Mouse (Mus musculus): Measurements from ENCODE around the gene Ap1ar. TPM values are rescaled to one million over a fixed set of nuclear protein-coding genes. Genes with fewer than 3 reads are reported as not detected.

Gene Ap1ar
- polyA plus RNA-seq, 1 experiment from 2014 or later: 97.9 TPM

DNA sequence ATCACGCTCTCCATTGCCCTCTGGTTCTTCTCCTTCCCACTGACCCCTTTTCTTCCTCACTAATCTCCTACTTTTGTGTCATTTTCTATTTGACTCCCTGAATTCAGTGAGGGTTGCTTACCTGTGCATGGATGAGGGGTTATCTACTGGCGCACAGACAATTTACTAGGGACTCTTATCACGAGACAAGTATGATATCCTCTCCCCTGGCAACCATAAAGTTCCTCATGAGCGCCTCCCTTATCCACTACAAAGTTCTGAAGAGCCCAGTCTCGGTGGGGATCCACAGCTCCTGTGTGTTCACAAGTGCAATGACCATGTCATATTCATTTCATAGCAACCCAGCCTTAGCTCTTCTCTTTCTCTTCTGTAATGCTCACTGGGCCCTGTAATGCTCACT, 12.6 kb upstream of the Ap1ar start:
- Histone ChIP-seq H3K27me3 (ENCODE audit: control insufficient read depth, insufficient read depth, low read length) (no peaks in the 10 kb centered on the region), H3K4me2 (ENCODE audit: low read depth, low read length) (no peak overlapping the region), H3K9ac (replicated peaks; ENCODE audit: low read depth, low read length) (no peak overlapping the region), H3K27ac (ENCODE audit: low read depth, low read length) (no peak overlapping the region), H3K36me3 (ENCODE audit: control insufficient read depth, insufficient read depth, low read length) (no peaks in the 10 kb centered on the region), H3K4me1 (ENCODE audit: control insufficient read depth, insufficient read depth, low read length) (no peaks in the 10 kb centered on the region), H3K4me3 (ENCODE audit: low read depth, low read length) (no peak overlapping the region), H3K9me3 (ENCODE audit: control insufficient read depth, low read length) (no peaks in the 10 kb centered on the region)
- 78% methylated on average over 5 of the region's 5 CpGs for WGBS
- no peak for ATAC-seq (ENCODE audit: low read depth)

DNA sequence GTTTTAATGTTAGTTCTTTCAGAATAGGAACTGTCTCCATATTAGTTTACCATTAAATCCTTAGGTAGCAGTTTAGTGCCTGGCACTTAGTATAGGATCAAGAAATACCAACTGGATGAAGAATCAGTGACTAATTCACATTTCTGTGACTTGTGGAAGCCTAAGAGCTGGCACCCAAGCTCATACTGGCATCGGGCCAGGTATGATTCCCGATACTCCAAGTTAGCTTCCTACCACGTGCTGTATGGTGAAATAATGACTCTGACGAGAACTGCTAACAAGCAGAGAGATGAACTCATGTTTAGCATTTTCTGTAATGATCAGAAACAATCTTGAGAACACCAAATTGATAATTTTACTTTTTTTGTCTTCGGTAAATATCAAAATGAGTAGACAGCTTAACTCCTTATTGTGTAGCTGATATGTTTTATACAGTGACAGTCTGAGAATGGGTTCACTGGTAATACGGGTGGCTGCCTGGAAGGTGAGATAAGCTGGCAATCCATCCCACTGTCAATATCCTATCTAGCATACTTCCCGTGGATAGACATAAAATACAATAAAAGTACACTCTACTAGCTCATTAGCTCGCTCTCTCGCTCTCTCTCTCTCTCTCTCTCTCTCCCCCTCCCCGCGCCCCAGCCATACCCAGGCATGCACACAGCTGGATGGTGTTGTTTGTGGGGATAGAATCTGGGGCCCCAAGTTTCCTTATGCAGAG, 10.9 kb upstream of the Ap1ar start:
- no peaks in the 10 kb centered on the region for H3K9me3 ChIP-seq (ENCODE audit: control insufficient read depth, low read length)
- H3K27ac ChIP-seq (ENCODE audit: low read depth, low read length): no peak overlapping the region
- no peak overlapping the region for H3K9ac ChIP-seq (replicated peaks; ENCODE audit: low read depth, low read length)
- 88% methylated on average over 11 of the region's 11 CpGs for WGBS
- no peak for ATAC-seq (ENCODE audit: low read depth)
- no peaks in the 10 kb centered on the region for H3K4me1 ChIP-seq (ENCODE audit: control insufficient read depth, insufficient read depth, low read length)
- H3K4me3 ChIP-seq (ENCODE audit: low read depth, low read length): no peak overlapping the region
- no peaks in the 10 kb centered on the region for H3K27me3 ChIP-seq (ENCODE audit: control insufficient read depth, insufficient read depth, low read length)
- H3K36me3 ChIP-seq (ENCODE audit: control insufficient read depth, insufficient read depth, low read length): no peaks in the 10 kb centered on the region
- no peak overlapping the region for H3K4me2 ChIP-seq (ENCODE audit: low read depth, low read length)

DNA sequence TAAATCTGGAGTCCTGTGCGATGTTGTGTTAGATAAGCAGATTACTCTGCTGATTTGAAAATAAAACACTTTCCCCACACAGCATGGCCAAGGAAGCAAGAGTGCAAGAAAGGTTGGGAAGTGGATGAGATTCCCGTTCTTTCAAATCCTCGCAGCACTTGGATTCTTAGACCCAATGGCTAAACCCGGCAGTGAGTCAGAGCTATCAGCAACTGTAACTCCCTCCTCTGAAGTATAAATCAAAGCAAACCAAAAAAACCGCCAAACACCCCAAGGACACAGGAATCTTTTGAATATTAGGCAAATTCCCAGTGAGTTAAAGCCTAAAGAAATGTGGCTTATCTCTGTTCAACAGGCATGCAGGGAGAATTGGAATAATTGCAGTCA, 6.6 kb upstream of the Ap1ar start:
- no peak overlapping the region for H3K4me2 ChIP-seq (ENCODE audit: low read depth, low read length)
- no peaks in the 10 kb centered on the region for H3K36me3 ChIP-seq (ENCODE audit: control insufficient read depth, insufficient read depth, low read length)
- H3K9ac ChIP-seq (replicated peaks; ENCODE audit: low read depth, low read length): no peak overlapping the region
- no peak for ATAC-seq (ENCODE audit: low read depth)
- no peak overlapping the region for H3K27ac ChIP-seq (ENCODE audit: low read depth, low read length)
- 94% methylated on average over 5 of the region's 5 CpGs for WGBS
- no peaks in the 10 kb centered on the region for H3K9me3 ChIP-seq (ENCODE audit: control insufficient read depth, low read length)
- no peaks in the 10 kb centered on the region for H3K4me1 ChIP-seq (ENCODE audit: control insufficient read depth, insufficient read depth, low read length)
- no peak overlapping the region for H3K4me3 ChIP-seq (ENCODE audit: low read depth, low read length)
- no peaks in the 10 kb centered on the region for H3K27me3 ChIP-seq (ENCODE audit: control insufficient read depth, insufficient read depth, low read length)

DNA sequence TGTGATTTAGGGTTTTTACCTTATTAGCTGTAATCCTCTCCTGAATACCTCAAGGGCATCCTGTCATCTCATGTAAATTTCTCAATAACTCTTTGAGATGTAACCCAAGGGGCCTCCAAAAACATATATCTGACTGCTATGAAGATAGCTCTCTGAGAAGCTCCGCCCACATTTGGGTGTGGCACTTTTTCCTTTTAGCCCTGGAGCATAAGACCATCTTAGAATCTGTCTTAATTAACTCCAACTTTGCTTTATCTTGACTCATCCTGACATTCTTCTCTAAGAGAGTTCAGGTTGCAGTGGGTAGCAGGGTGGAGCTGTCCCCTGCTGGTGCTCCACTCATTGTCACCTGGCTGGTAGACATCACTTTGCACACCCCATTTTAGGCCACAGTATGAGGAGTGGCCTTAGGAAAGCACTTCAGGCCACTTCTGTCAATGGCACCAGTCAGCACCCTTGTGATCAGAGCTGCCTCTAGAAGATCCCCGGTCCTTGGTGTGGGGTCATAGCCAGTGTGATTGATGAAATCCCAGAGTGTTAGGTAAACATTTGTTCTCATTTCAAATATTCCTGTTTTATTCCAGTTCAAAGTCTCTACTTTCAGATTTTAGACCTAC, 6.1 kb upstream of the Ap1ar start:
- Histone ChIP-seq H3K4me1 (ENCODE audit: control insufficient read depth, insufficient read depth, low read length) (no peaks in the 10 kb centered on the region), H3K27me3 (ENCODE audit: control insufficient read depth, insufficient read depth, low read length) (no peaks in the 10 kb centered on the region), H3K4me3 (ENCODE audit: low read depth, low read length) (no peak overlapping the region), H3K36me3 (ENCODE audit: control insufficient read depth, insufficient read depth, low read length) (no peaks in the 10 kb centered on the region), H3K27ac (ENCODE audit: low read depth, low read length) (no peak overlapping the region), H3K4me2 (ENCODE audit: low read depth, low read length) (no peak overlapping the region), H3K9me3 (ENCODE audit: control insufficient read depth, low read length) (no peaks in the 10 kb centered on the region), H3K9ac (replicated peaks; ENCODE audit: low read depth, low read length) (no peak overlapping the region)
- ATAC-seq (ENCODE audit: low read depth): no peak
- 90% methylated on average over 2 of the region's 2 CpGs for WGBS

DNA sequence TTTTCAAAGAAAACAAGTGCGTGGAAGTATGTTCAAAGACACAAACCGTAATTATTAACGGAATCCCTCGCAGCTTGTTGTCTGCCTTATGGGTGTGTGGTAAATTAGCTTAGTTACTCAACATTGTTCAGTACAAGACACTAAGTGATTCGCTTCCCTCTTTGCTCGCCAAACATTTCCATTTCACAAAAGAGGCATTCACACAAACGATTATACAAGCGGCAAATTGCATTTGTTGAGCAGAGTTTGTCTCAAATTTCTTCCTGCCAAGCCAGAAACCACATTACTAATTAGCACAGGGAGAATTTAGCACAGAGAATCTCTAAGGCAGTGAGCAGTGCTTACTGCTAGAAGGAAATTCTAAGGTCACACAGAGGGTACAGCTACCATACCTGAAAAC, 4.6 kb upstream of the Ap1ar start:
- H3K4me1 ChIP-seq (ENCODE audit: control insufficient read depth, insufficient read depth, low read length): peaks cover 5% of the 10 kb centered on the region; the same call in 1 of the 2 replicates
- H3K36me3 ChIP-seq (ENCODE audit: control insufficient read depth, insufficient read depth, low read length): no peaks in the 10 kb centered on the region
- H3K9ac ChIP-seq (replicated peaks; ENCODE audit: low read depth, low read length): no peak overlapping the region
- no peak overlapping the region for H3K4me3 ChIP-seq (ENCODE audit: low read depth, low read length)
- H3K27me3 ChIP-seq (ENCODE audit: control insufficient read depth, insufficient read depth, low read length): 0 out of 2 replicates have a peak, but pooled peaks cover 2% of the 10 kb centered on the region
- H3K9me3 ChIP-seq (ENCODE audit: control insufficient read depth, low read length): no peaks in the 10 kb centered on the region
- H3K27ac ChIP-seq (ENCODE audit: low read depth, low read length): no peak overlapping the region
- ATAC-seq (ENCODE audit: low read depth): no peak
- no peak overlapping the region for H3K4me2 ChIP-seq (ENCODE audit: low read depth, low read length)
- 63% methylated on average over 8 of the region's 8 CpGs for WGBS

DNA sequence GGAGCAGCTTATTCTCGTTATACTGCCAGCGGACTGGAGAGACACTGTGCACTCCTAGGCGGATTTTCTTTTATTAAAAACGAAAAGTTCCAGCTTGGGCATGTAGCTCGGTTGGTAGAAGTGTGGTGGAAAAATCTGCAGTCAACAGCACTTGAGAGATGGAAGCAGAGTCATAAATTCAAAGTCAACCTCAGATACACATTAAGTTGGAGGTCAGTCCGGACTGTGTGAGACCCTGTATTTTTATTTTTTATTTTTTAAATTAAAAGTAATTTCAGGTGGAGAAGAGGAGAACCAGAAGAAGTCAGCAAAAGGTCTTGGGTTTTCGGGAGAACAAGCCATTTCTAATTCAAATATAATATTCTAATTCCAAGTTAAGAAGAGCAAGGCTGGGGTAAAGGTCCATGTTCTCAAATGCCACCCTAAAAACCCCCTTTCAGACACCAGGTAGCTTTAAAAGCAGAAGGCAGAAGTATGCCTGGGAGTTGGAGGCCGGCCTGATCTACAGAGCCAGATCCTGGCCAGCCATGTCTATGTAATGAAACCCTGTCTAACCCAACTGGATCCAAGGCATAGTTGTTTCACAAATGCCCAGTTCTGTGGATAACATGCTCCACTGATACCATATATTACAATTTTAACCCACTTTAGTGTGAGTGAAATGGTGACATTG, 785 bp upstream of the Ap1ar start:
- no peaks in the 10 kb centered on the region for H3K9me3 ChIP-seq (ENCODE audit: control insufficient read depth, low read length)
- H3K4me3 ChIP-seq (ENCODE audit: low read depth, low read length): peak overlapping the region; percentile 81
- H3K27ac ChIP-seq (ENCODE audit: low read depth, low read length): peak overlapping the region; percentile 95
- H3K9ac ChIP-seq (replicated peaks; ENCODE audit: low read depth, low read length): peak overlapping the region; percentile 84
- H3K36me3 ChIP-seq (ENCODE audit: control insufficient read depth, insufficient read depth, low read length): no peaks in the 10 kb centered on the region
- ATAC-seq (ENCODE audit: low read depth): no peak; the same call in 1 of the 2 replicates
- peak overlapping the region; percentile 58 for H3K4me2 ChIP-seq (ENCODE audit: low read depth, low read length)
- H3K27me3 ChIP-seq (ENCODE audit: control insufficient read depth, insufficient read depth, low read length): 0 out of 2 replicates have a peak, but pooled peaks cover 3% of the 10 kb centered on the region
- H3K4me1 ChIP-seq (ENCODE audit: control insufficient read depth, insufficient read depth, low read length): peaks cover 19% of the 10 kb centered on the region; the same call in 1 of the 2 replicates
- 31% methylated on average over 8 of the region's 8 CpGs for WGBS

DNA sequence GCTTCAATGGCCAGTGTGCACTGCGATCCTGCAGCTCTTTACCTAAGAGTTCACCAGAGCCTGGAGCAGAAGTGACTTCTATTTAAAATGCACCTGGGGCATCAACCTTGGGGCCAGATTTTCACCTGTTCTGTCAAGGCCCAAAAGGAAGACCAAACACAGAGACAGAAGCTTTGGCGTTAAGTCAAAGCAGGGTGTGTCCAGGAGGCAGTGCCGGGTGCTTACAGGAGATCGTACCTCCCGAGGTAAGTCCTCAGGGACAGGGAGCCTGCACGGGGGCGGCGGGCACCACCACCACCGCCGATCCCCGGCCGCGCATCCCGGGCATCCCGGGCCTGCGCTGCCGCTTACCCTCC, 547 bp downstream of the Ap1ar start:
- Histone ChIP-seq H3K36me3 (ENCODE audit: control insufficient read depth, insufficient read depth, low read length) (no peaks in the 10 kb centered on the region), H3K9ac (replicated peaks; ENCODE audit: low read depth, low read length) (peak overlapping the region; percentile 84), H3K4me2 (ENCODE audit: low read depth, low read length) (peak overlapping the region; percentile 76), H3K9me3 (ENCODE audit: control insufficient read depth, low read length) (no peaks in the 10 kb centered on the region), H3K4me1 (ENCODE audit: control insufficient read depth, insufficient read depth, low read length) (peaks cover 19% of the 10 kb centered on the region; the same call in 1 of the 2 replicates), H3K27me3 (ENCODE audit: control insufficient read depth, insufficient read depth, low read length) (0 out of 2 replicates have a peak, but pooled peaks cover 3% of the 10 kb centered on the region), H3K4me3 (ENCODE audit: low read depth, low read length) (peak overlapping the region; percentile 81), H3K27ac (ENCODE audit: low read depth, low read length) (peak overlapping the region; percentile 95)
- peak; percentile 62; the same call in 1 of the 2 replicates for ATAC-seq (ENCODE audit: low read depth)
- 1% methylated on average over 17 of the region's 17 CpGs for WGBS

DNA sequence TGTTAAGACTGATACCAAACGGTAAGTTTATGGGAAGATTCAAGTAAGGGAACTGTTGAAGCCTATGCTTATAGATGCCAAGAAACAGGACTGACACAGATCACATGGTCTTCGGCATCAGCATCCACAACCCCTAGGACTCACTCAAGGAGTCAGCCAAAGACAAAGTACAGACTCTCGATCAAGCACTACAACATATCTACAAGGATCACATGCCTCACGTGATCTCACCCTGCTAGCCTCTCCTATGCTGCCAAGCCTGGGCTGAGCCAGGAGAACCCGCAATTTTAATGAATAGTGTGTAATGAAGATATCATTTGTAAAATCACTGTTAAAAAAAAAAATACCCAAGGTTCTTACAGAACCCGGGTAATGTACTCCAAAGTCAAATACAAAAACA, 1.7 kb downstream of the Ap1ar start:
- H3K4me1 ChIP-seq (ENCODE audit: control insufficient read depth, insufficient read depth, low read length): peaks cover 19% of the 10 kb centered on the region; the same call in 1 of the 2 replicates
- H3K9ac ChIP-seq (replicated peaks; ENCODE audit: low read depth, low read length): no peak overlapping the region; the same call in 1 of the 2 replicates
- peak overlapping the region; percentile 76; the same call in 1 of the 2 replicates for H3K4me2 ChIP-seq (ENCODE audit: low read depth, low read length)
- no peak overlapping the region for H3K4me3 ChIP-seq (ENCODE audit: low read depth, low read length)
- no peak overlapping the region for H3K27ac ChIP-seq (ENCODE audit: low read depth, low read length)
- WGBS: 86% methylated on average over 6 of the region's 6 CpGs
- no peaks in the 10 kb centered on the region for H3K36me3 ChIP-seq (ENCODE audit: control insufficient read depth, insufficient read depth, low read length)
- H3K9me3 ChIP-seq (ENCODE audit: control insufficient read depth, low read length): no peaks in the 10 kb centered on the region
- 0 out of 2 replicates have a peak, but pooled peaks cover 3% of the 10 kb centered on the region for H3K27me3 ChIP-seq (ENCODE audit: control insufficient read depth, insufficient read depth, low read length)
- no peak for ATAC-seq (ENCODE audit: low read depth)

DNA sequence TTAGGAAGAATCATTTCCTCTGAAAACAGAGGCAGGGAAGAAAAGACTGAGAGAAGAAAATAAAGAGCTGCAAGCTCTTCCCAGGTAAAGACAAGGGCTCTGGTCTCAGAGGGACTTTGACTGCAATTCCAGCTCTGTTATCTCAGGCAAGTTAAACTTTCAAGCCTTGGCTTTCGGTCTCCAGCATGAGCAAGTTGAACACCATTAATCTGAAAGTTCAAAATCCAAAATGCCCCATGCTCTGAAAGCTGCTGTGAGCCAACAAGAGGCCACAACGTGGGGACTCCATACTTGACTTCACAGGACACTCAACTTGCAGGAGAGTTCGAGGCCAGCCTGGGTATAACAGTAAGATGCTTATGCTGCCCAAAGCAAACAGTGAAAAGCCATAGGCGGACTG, 3.3 kb downstream of the Ap1ar start:
- no peak overlapping the region for H3K4me3 ChIP-seq (ENCODE audit: low read depth, low read length)
- H3K9me3 ChIP-seq (ENCODE audit: control insufficient read depth, low read length): no peaks in the 10 kb centered on the region
- H3K27ac ChIP-seq (ENCODE audit: low read depth, low read length): no peak overlapping the region
- WGBS: 90% methylated on average over 4 of the region's 4 CpGs
- H3K9ac ChIP-seq (replicated peaks; ENCODE audit: low read depth, low read length): no peak overlapping the region
- H3K4me1 ChIP-seq (ENCODE audit: control insufficient read depth, insufficient read depth, low read length): peaks cover 19% of the 10 kb centered on the region; the same call in 1 of the 2 replicates
- no peaks in the 10 kb centered on the region for H3K36me3 ChIP-seq (ENCODE audit: control insufficient read depth, insufficient read depth, low read length)
- H3K4me2 ChIP-seq (ENCODE audit: low read depth, low read length): no peak overlapping the region
- H3K27me3 ChIP-seq (ENCODE audit: control insufficient read depth, insufficient read depth, low read length): 0 out of 2 replicates have a peak, but pooled peaks cover 3% of the 10 kb centered on the region
- no peak for ATAC-seq (ENCODE audit: low read depth)
